Mouse (Mus musculus): ENCODE results near the gene Zcchc24. TPM values are rescaled to one million over a fixed set of nuclear protein-coding genes. Genes with fewer than 3 reads are reported as not detected.

The Zcchc24 gene
- polyA plus RNA-seq, 1 experiment: 122 TPM

GRCm38 (mm10) chr14:25686983-25687901 lies 81.6 kb downstream of the Zcchc24 start:
- no peak for TF ChIP-seq CTCF (IDR thresholded peaks at IDR 0.05; ENCODE audit: borderline replicate concordance, insufficient read depth, low read length)
- TF ChIP-seq POLR2A (IDR thresholded peaks at IDR 0.05; ENCODE audit: low read depth, low read length): no peak
- Histone ChIP-seq H3K4me3 (ENCODE audit: insufficient read depth, low read length) (no peak overlapping the region), H3K27ac (ENCODE audit: insufficient read depth, low read length) (no peak overlapping the region), H3K4me1 (ENCODE audit: control insufficient read depth, insufficient read depth, low read length) (no peaks in the 10 kb centered on the region)

- Histone ChIP-seq H3K4me3 (ENCODE audit: insufficient read depth, low read length) (no peak overlapping the region), H3K4me1 (ENCODE audit: control insufficient read depth, insufficient read depth, low read length) (no peaks in the 10 kb centered on the region; the same call in 1 of the 2 replicates), H3K27ac (ENCODE audit: insufficient read depth, low read length) (no peak overlapping the region)
- TF ChIP-seq POLR2A (IDR thresholded peaks at IDR 0.05; ENCODE audit: low read depth, low read length): no peak
- TF ChIP-seq CTCF (IDR thresholded peaks at IDR 0.05; ENCODE audit: borderline replicate concordance, insufficient read depth, low read length): no peak
These were observed 82.5 kb downstream of the Zcchc24 start for GRCm38 (mm10) chr14:25686216-25686945.

GRCm38 (mm10) chr14:25682020-25682419 lies 86.8 kb downstream of the Zcchc24 start:
- H3K27ac ChIP-seq (ENCODE audit: insufficient read depth, low read length): no peak overlapping the region
- TF ChIP-seq CTCF (IDR thresholded peaks at IDR 0.05; ENCODE audit: borderline replicate concordance, insufficient read depth, low read length) (no peak), POLR2A (IDR thresholded peaks at IDR 0.05; ENCODE audit: low read depth, low read length) (no peak)
- H3K4me3 ChIP-seq (ENCODE audit: insufficient read depth, low read length): no peak overlapping the region
- H3K4me1 ChIP-seq (ENCODE audit: control insufficient read depth, insufficient read depth, low read length): no peaks in the 10 kb centered on the region; the same call in 1 of the 2 replicates

GRCm38 (mm10) chr14:25679625-25680024 lies 89.2 kb downstream of the Zcchc24 start:
- H3K4me3 ChIP-seq (ENCODE audit: insufficient read depth, low read length): no peak overlapping the region
- H3K4me1 ChIP-seq (ENCODE audit: control insufficient read depth, insufficient read depth, low read length): no peaks in the 10 kb centered on the region; the same call in 1 of the 2 replicates
- TF ChIP-seq CTCF (IDR thresholded peaks at IDR 0.05; ENCODE audit: borderline replicate concordance, insufficient read depth, low read length): no peak
- TF ChIP-seq POLR2A (IDR thresholded peaks at IDR 0.05; ENCODE audit: low read depth, low read length): no peak
- H3K27ac ChIP-seq (ENCODE audit: insufficient read depth, low read length): no peak overlapping the region

GRCm38 (mm10) chr14:25667587-25667986 lies 101.3 kb downstream of the Zcchc24 start:
- H3K4me3 ChIP-seq (ENCODE audit: insufficient read depth, low read length): no peak overlapping the region
- H3K27ac ChIP-seq (ENCODE audit: insufficient read depth, low read length): no peak overlapping the region
- TF ChIP-seq CTCF (IDR thresholded peaks at IDR 0.05; ENCODE audit: borderline replicate concordance, insufficient read depth, low read length) (no peak), POLR2A (IDR thresholded peaks at IDR 0.05; ENCODE audit: low read depth, low read length) (no peak)
- no peaks in the 10 kb centered on the region for H3K4me1 ChIP-seq (ENCODE audit: control insufficient read depth, insufficient read depth, low read length)

GRCm38 (mm10) chr14:25666668-25667376 lies 102.0 kb downstream of the Zcchc24 start:
- no peak overlapping the region for H3K4me3 ChIP-seq (ENCODE audit: insufficient read depth, low read length)
- TF ChIP-seq POLR2A (IDR thresholded peaks at IDR 0.05; ENCODE audit: low read depth, low read length) (no peak), CTCF (IDR thresholded peaks at IDR 0.05; ENCODE audit: borderline replicate concordance, insufficient read depth, low read length) (no peak)
- no peak overlapping the region for H3K27ac ChIP-seq (ENCODE audit: insufficient read depth, low read length)
- no peaks in the 10 kb centered on the region for H3K4me1 ChIP-seq (ENCODE audit: control insufficient read depth, insufficient read depth, low read length)

- TF ChIP-seq CTCF (IDR thresholded peaks at IDR 0.05; ENCODE audit: borderline replicate concordance, insufficient read depth, low read length): no peak
- TF ChIP-seq POLR2A (IDR thresholded peaks at IDR 0.05; ENCODE audit: low read depth, low read length): no peak
- H3K4me1 ChIP-seq (ENCODE audit: control insufficient read depth, insufficient read depth, low read length): no peaks in the 10 kb centered on the region
- H3K4me3 ChIP-seq (ENCODE audit: insufficient read depth, low read length): no peak overlapping the region
- no peak overlapping the region for H3K27ac ChIP-seq (ENCODE audit: insufficient read depth, low read length)
These were observed 103.4 kb downstream of the Zcchc24 start for GRCm38 (mm10) chr14:25665314-25665970.

- Histone ChIP-seq H3K4me1 (ENCODE audit: control insufficient read depth, insufficient read depth, low read length) (no peaks in the 10 kb centered on the region), H3K4me3 (ENCODE audit: insufficient read depth, low read length) (no peak overlapping the region), H3K27ac (ENCODE audit: insufficient read depth, low read length) (no peak overlapping the region)
- no peak for TF ChIP-seq CTCF (IDR thresholded peaks at IDR 0.05; ENCODE audit: borderline replicate concordance, insufficient read depth, low read length)
- TF ChIP-seq POLR2A (IDR thresholded peaks at IDR 0.05; ENCODE audit: low read depth, low read length): no peak
These were observed 104.5 kb downstream of the Zcchc24 start for GRCm38 (mm10) chr14:25664310-25664695.
